Mouse (Mus musculus) CH12.LX (cell line): ENCODE measurements around the gene Thrsp. TPM values are rescaled to one million over a fixed set of nuclear protein-coding genes. Genes with fewer than 3 reads are reported as not detected.

Source experiments
- DNase-seq: peaks from one replicate; pipeline ENCODE4 v3.0.0-alpha.2; 2013; ENCODE audit errors: extremely low read depth
- H3K27ac ChIP-seq: 2 replicates; pipeline ENCODE4 v1.5.1; 2012; ENCODE audit warnings: low read depth, mild to moderate bottlenecking, control low read depth, moderate library complexity; ENCODE audit not compliant: insufficient read depth
- H3K27me3 ChIP-seq: replicated peaks from 2 replicates; pipeline ENCODE3; 2012; ENCODE audit warnings: inconsistent platforms
- H3K36me3 ChIP-seq, 2 experiments: replicated peaks in 1 of 2; 2 replicates each; pipeline versions ENCODE3 to v1.6.1; 2012; ENCODE audit warnings: inconsistent platforms in 1 of 2, low read length in 1 of 2, mild to moderate bottlenecking in 1 of 2, mixed read lengths in 1 of 2, moderate library complexity in 1 of 2; ENCODE audit not compliant: control insufficient read depth in 1 of 2, insufficient read depth in 1 of 2
- H3K4me1 ChIP-seq, 2 experiments: 2 replicates each; pipeline ENCODE4 v1.6.1; 2012; ENCODE audit warnings: inconsistent platforms in 1 of 2, moderate library complexity in 1 of 2; ENCODE audit not compliant: insufficient read depth in 2 of 2, control insufficient read depth in 1 of 2
- H3K4me2 ChIP-seq: 2 replicates; pipeline ENCODE4 v1.6.1; 2012; ENCODE audit warnings: low read depth, mild to moderate bottlenecking, control low read depth; ENCODE audit not compliant: poor library complexity, insufficient read depth, severe bottlenecking
- H3K4me3 ChIP-seq, 3 experiments: fragments of 150-350 bp in 1 of 3; sonication (generic) in 1 of 3; replicated peaks in 1 of 3; 2 replicates each; pipeline versions ENCODE3 to v1.5.1; 2011 to 2012; ENCODE audit warnings: low read depth in 2 of 3, low read length in 2 of 3, mild to moderate bottlenecking in 2 of 3, moderate library complexity in 2 of 3, control low read depth in 1 of 3, improper control_type of control experiment in 1 of 3, inconsistent platforms in 1 of 3, mixed read lengths in 1 of 3; ENCODE audit not compliant: poor library complexity in 1 of 3
- H3K79me2 ChIP-seq: replicated peaks from 2 replicates; pipeline ENCODE4 v1.6.1; 2012; ENCODE audit warnings: mild to moderate bottlenecking, moderate library complexity; ENCODE audit not compliant: control insufficient read depth, poor library complexity, insufficient read depth, severe bottlenecking; ENCODE audit errors: extremely low read depth
- H3K9ac ChIP-seq: 2 replicates; pipeline ENCODE4 v1.6.1; 2012; ENCODE audit warnings: low read depth, mild to moderate bottlenecking, control low read depth, moderate library complexity; ENCODE audit not compliant: insufficient read depth
- H3K9me3 ChIP-seq: replicated peaks from 2 replicates; pipeline ENCODE3; 2012; ENCODE audit warnings: low read length, inconsistent platforms, mixed read lengths
- BHLHE40 ChIP-seq: IDR thresholded peaks from 2 replicates; pipeline ENCODE4 v1.6.1; 2011; ENCODE audit warnings: mild to moderate bottlenecking, low read depth, low read length, improper control_type of control experiment
- CHD1 ChIP-seq: IDR thresholded peaks from 2 replicates; pipeline ENCODE4 v1.6.1; 2012; ENCODE audit warnings: low read depth, low read length, improper control_type of control experiment, inconsistent platforms
- CHD2 ChIP-seq: IDR thresholded peaks from 2 replicates; pipeline ENCODE4 v1.6.1; 2011; ENCODE audit warnings: low read length, improper control_type of control experiment
- CTCF ChIP-seq, 2 experiments: IDR thresholded peaks in 1 of 2; conservative IDR thresholded peaks in 1 of 2; 2 replicates each; pipeline ENCODE4 v1.5.1; 2011 to 2012; ENCODE audit warnings: low read depth in 2 of 2, low read length in 2 of 2, improper control_type of control experiment in 1 of 2, inconsistent platforms in 1 of 2, mild to moderate bottlenecking in 1 of 2, moderate library complexity in 1 of 2
- E2F4 ChIP-seq: IDR thresholded peaks from 2 replicates; pipeline ENCODE4 v1.6.1; 2011; ENCODE audit warnings: low read depth, low read length, improper control_type of control experiment; ENCODE audit not compliant: insufficient replicate concordance
- ELF1 ChIP-seq: IDR thresholded peaks from 2 replicates; pipeline ENCODE4 v1.6.1; 2014; ENCODE audit warnings: low read depth, mild to moderate bottlenecking, inconsistent platforms, low read length, improper control_type of control experiment
- ETS1 ChIP-seq: conservative IDR thresholded peaks from 2 replicates; pipeline ENCODE4 v1.6.1; 2012; ENCODE audit warnings: low read depth, mild to moderate bottlenecking, inconsistent platforms, low read length, improper control_type of control experiment, moderate library complexity
- HCFC1 ChIP-seq: IDR thresholded peaks from 2 replicates; pipeline ENCODE4 v1.6.1; 2012; ENCODE audit warnings: low read depth, mild to moderate bottlenecking, inconsistent platforms, low read length, improper control_type of control experiment
- JUN ChIP-seq: IDR thresholded peaks from 2 replicates; pipeline ENCODE4 v1.6.1; 2011; ENCODE audit warnings: low read depth, mild to moderate bottlenecking, low read length, improper control_type of control experiment, moderate library complexity; ENCODE audit not compliant: insufficient read depth
- JUND ChIP-seq: conservative IDR thresholded peaks from 2 replicates; pipeline ENCODE4 v1.6.1; 2011; ENCODE audit warnings: low read depth, low read length, improper control_type of control experiment
- MAX ChIP-seq: IDR thresholded peaks from 2 replicates; pipeline ENCODE4 v1.6.1; 2011; ENCODE audit warnings: low read length, improper control_type of control experiment
- MEF2A ChIP-seq: IDR thresholded peaks from 2 replicates; pipeline ENCODE4 v1.6.1; 2014; ENCODE audit warnings: low read depth, mild to moderate bottlenecking, inconsistent platforms, low read length, improper control_type of control experiment, borderline replicate concordance
- PAX5 ChIP-seq: IDR thresholded peaks from 2 replicates; pipeline ENCODE4 v1.6.1; 2012; ENCODE audit warnings: low read length, inconsistent platforms, mixed read lengths
- POLR2AphosphoS2 ChIP-seq: IDR thresholded peaks from 2 replicates; pipeline ENCODE4 v1.6.1; 2011; ENCODE audit warnings: low read depth, low read length, improper control_type of control experiment
- RAD21 ChIP-seq: IDR thresholded peaks from 2 replicates; pipeline ENCODE4 v1.6.1; 2011; ENCODE audit warnings: low read depth, mild to moderate bottlenecking, low read length, improper control_type of control experiment, moderate library complexity
- RCOR1 ChIP-seq: conservative IDR thresholded peaks from 2 replicates; pipeline ENCODE4 v1.6.1; 2012; ENCODE audit warnings: low read depth, mild to moderate bottlenecking, inconsistent platforms, low read length, improper control_type of control experiment
- UBTF ChIP-seq: IDR thresholded peaks from 2 replicates; pipeline ENCODE4 v1.6.1; 2012; ENCODE audit warnings: low read depth, mild to moderate bottlenecking, inconsistent platforms, low read length, improper control_type of control experiment, moderate library complexity
- USF1 ChIP-seq: IDR thresholded peaks from 2 replicates; pipeline ENCODE4 v1.6.1; 2014; ENCODE audit warnings: low read depth, mild to moderate bottlenecking, inconsistent platforms, low read length, improper control_type of control experiment
- ZC3H11A ChIP-seq: IDR thresholded peaks from 2 replicates; pipeline ENCODE4 v1.6.1; 2012; ENCODE audit warnings: low read depth, mild to moderate bottlenecking, inconsistent platforms, low read length, improper control_type of control experiment
- dilution Hi-C: fragments of 300-500 bp; cut with MboI; formaldehyde crosslinking; loops from 2 replicates; pipeline ENCODE4 v1.14.3; 2020; ENCODE audit warnings: low sequenced_read_pairs; ENCODE audit not compliant: extremely low pct_unique_long_range_greater_than_20kb, extremely low pct_ligation_motif_present
- in situ Hi-C: fragments of 300-500 bp; cut with MboI; formaldehyde crosslinking; loops from 3 replicates; pipeline ENCODE4 v1.14.3; 2019; ENCODE audit warnings: low sequenced_read_pairs, low pct_ligation_motif_present, low pct_unique_long_range_greater_than_20kb, mixed read lengths
- polyA plus RNA-seq: library from polyadenylated mRNA; unstranded; fragments of >175 nt; gene quantifications from 2 replicates; pipeline ENCODE4 v1.2.1, GENCODE M21; 2012; ENCODE audit warnings: low read depth; ENCODE audit not compliant: insufficient read length
- total RNA-seq, 2 experiments: library from RNA; depleted of rRNA; stranded (reverse); fragments of 300-350 nt in 1 of 2; fragments of >200 nt in 1 of 2; gene quantifications; 2 replicates each; pipeline ENCODE4 v1.2.3; 2012 to 2014

Gene Thrsp
- total and polyA plus RNA-seq, 3 experiments: not detected

DNA sequence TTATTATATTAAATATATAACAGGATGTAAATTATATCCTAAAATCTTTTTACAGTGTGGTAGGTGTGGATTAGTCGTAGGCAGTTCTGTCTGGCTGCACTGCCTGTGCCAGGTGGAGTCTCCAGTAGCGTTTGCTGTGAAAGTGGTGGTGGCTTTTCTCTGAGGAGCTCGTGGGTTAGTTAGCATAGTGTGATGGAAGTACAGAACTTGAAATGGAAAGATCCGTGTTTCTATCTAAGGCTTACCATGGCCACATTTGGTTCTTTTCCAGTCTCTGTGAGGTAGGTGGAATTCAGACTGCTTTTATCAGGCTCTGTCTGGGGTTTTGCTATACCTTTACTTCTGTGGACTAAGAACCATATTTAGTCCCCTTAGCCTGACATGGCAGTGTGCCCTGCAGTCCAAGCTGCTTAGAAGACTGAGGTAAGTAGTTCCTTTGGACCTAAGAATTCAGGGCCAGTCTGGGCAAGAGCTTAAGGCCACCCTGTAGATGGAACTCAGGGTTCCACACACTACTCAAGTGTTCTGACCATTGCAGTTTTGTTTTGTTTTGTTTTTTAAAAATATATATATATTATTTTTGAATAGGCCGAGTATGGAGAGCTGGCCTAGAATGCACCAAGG lies 36.9 kb downstream of the Thrsp start:
- H3K27me3 ChIP-seq: no peaks in the 10 kb centered on the region
- dilution Hi-C loops: no loop called here
- H3K36me3 ChIP-seq: peaks cover 80 to 92% of the 10 kb centered on the region in 2 experiments
- H3K9ac ChIP-seq: no peak overlapping the region
- peaks cover 16% of the 10 kb centered on the region for H3K79me2 ChIP-seq
- peaks cover 15 to 43% of the 10 kb centered on the region in 2 experiments for H3K4me1 ChIP-seq
- in situ Hi-C loops: no loop called here
- DNase-seq: no peak
- H3K27ac ChIP-seq: no peak overlapping the region
- H3K9me3 ChIP-seq: no peaks in the 10 kb centered on the region
- no peak overlapping the region for H3K4me2 ChIP-seq
- TF ChIP-seq RCOR1 (no peak), PAX5 (no peak)
- H3K4me3 ChIP-seq: no peak overlapping the region

DNA sequence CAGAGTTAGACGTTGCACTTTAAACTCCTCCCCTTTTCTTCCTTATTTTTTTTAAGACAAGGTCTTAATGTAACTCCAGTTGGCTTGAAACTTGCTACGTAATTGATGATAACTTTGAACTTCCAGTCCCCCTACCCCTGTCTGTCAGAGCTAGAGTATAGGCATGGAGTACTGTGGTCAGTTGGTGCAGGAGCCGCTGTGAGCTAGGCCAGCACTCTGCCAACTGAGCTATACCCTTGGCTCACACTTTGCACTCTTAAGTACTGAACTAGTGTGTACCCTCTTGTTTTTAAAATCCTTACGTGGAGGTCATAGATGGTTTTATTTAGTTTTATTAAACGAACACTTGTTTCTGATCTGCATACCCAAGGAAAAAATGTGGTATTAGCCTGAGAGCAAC lies 38.2 kb downstream of the Thrsp start:
- Histone ChIP-seq H3K79me2 (peaks cover 16% of the 10 kb centered on the region), H3K27ac (no peak overlapping the region), H3K9ac (no peak overlapping the region), H3K36me3 (peaks cover 78 to 92% of the 10 kb centered on the region in 2 experiments), H3K9me3 (no peaks in the 10 kb centered on the region), H3K4me1 (peaks cover 26 to 43% of the 10 kb centered on the region in 2 experiments), H3K4me3 (no peak overlapping the region), H3K4me2 (no peak overlapping the region), H3K27me3 (no peaks in the 10 kb centered on the region)
- in situ Hi-C loops: no loop called here
- dilution Hi-C loops: no loop called here
- no peak for TF ChIP-seq ETS1
- TF ChIP-seq ELF1: no peak
- TF ChIP-seq CHD1: no peak
- TF ChIP-seq JUND: no peak
- no peak for TF ChIP-seq UBTF
- no peak for TF ChIP-seq RAD21
- no peak for TF ChIP-seq JUN
- TF ChIP-seq RCOR1: no peak
- TF ChIP-seq BHLHE40: no peak
- TF ChIP-seq MEF2A: no peak
- no peak for TF ChIP-seq USF1
- no peak for TF ChIP-seq CHD2
- no peak for TF ChIP-seq MAX
- TF ChIP-seq E2F4: no peak
- TF ChIP-seq POLR2AphosphoS2: no peak
- TF ChIP-seq CTCF (conservative IDR thresholded peaks at IDR 0.05 in 1 of 2, IDR thresholded peaks at IDR 0.05 in 1 of 2; ENCODE audit: low read depth in 2 of 2, low read length in 2 of 2): no peak
- TF ChIP-seq HCFC1: no peak
- no peak for TF ChIP-seq ZC3H11A
- DNase-seq: no peak
